Mouse (Mus musculus) embryonic facial prominence, embryonic 12.5 days (tissue): Measurements from ENCODE around the gene Ccdc187. TPM values are rescaled to one million over a fixed set of nuclear protein-coding genes. Genes with fewer than 3 reads are reported as not detected.

Source experiments
- ATAC-seq: fragments of 200-750 bp; cut with Nextera tagmentation; 2 replicates; pipeline ENCODE4 v1.8.0; 2017; ENCODE audit not compliant: insufficient number of reproducible peaks, insufficient read depth, low FRiP score, low TSS enrichment
- H3K27ac ChIP-seq: fragments of 300-500 bp; sonication (generic); 2 replicates; pipeline ENCODE4 v1.5.1; 2016; ENCODE audit warnings: mild to moderate bottlenecking
- H3K27me3 ChIP-seq: fragments of 300-500 bp; sonication (generic); 2 replicates; pipeline ENCODE4 v1.6.1; 2016; ENCODE audit warnings: mild to moderate bottlenecking, moderate library complexity
- H3K36me3 ChIP-seq: fragments of 300-500 bp; sonication (generic); 2 replicates; pipeline ENCODE4 v1.6.1; 2016; ENCODE audit warnings: mild to moderate bottlenecking
- H3K4me1 ChIP-seq: fragments of 300-500 bp; sonication (generic); 2 replicates; pipeline ENCODE4 v1.6.1; 2016
- H3K4me2 ChIP-seq: fragments of 300-500 bp; sonication (generic); replicated peaks from 2 replicates; pipeline ENCODE4 v1.6.1; 2016; ENCODE audit warnings: mild to moderate bottlenecking, moderate library complexity
- H3K4me3 ChIP-seq: fragments of 300-500 bp; sonication (generic); 2 replicates; pipeline ENCODE4 v1.5.1; 2016; ENCODE audit warnings: mild to moderate bottlenecking
- H3K9ac ChIP-seq: fragments of 300-500 bp; sonication (generic); 2 replicates; pipeline ENCODE4 v1.6.1; 2016; ENCODE audit warnings: mild to moderate bottlenecking, moderate library complexity
- H3K9me3 ChIP-seq: fragments of 300-500 bp; sonication (generic); 2 replicates; pipeline ENCODE4 v1.6.1; 2016; ENCODE audit warnings: mild to moderate bottlenecking, moderate library complexity
- whole genome bisulfite sequencing: fragments of 180-500 bp; shearing (Covaris S2); methylation state at CpG from one replicate; pipeline ENCODE4 v1.1.7; 2016; 5-methylcytosine and 5-hydroxymethylcytosine counted together
- polyA plus RNA-seq: library from polyadenylated mRNA; unstranded; fragments of >200 nt; fragmentation: Nextera tagmentation; extraction: Ambion mirVana; gene quantifications from 2 replicates; pipeline ENCODE4 v1.2.1, GENCODE M21; 2016

Gene Ccdc187
- polyA plus RNA-seq, 1 experiment from 2014 or later: 0.18 TPM

- WGBS: 22% methylated on average over 13 of the region's 13 CpGs
- H3K27me3 ChIP-seq: no peaks in the 10 kb centered on the region
- peak overlapping the region; percentile 94 for H3K27ac ChIP-seq
- no peaks in the 10 kb centered on the region for H3K36me3 ChIP-seq
- H3K9me3 ChIP-seq: no peaks in the 10 kb centered on the region
- peaks cover 56% of the 10 kb centered on the region for H3K4me1 ChIP-seq
- no peak for ATAC-seq
- H3K4me2 ChIP-seq: peak overlapping the region; percentile 88
- peak overlapping the region; percentile 90 for H3K9ac ChIP-seq
- H3K4me3 ChIP-seq: peak overlapping the region; percentile 67
These were observed 20.1 kb upstream of the Ccdc187 start for GRCm38 (mm10) chr2:26314281-26315071.

GRCm38 (mm10) chr2:26313394-26313793 lies 19.0 kb upstream of the Ccdc187 start:
- Histone ChIP-seq H3K4me3 (no peak overlapping the region), H3K27me3 (no peaks in the 10 kb centered on the region), H3K9me3 (no peaks in the 10 kb centered on the region), H3K27ac (peak overlapping the region; percentile 94), H3K36me3 (no peaks in the 10 kb centered on the region), H3K9ac (no peak overlapping the region), H3K4me1 (peaks cover 53% of the 10 kb centered on the region), H3K4me2 (no peak overlapping the region)
- ATAC-seq: no peak
- 88% methylated on average over 1 of the region's 1 CpGs for WGBS

- peak overlapping the region; percentile 94; the same call in 1 of the 2 replicates for H3K27ac ChIP-seq
- WGBS: 64% methylated on average over 2 of the region's 2 CpGs
- H3K27me3 ChIP-seq: no peaks in the 10 kb centered on the region
- no peak overlapping the region for H3K4me3 ChIP-seq
- H3K9ac ChIP-seq: no peak overlapping the region
- no peak overlapping the region for H3K4me2 ChIP-seq
- peaks cover 47% of the 10 kb centered on the region for H3K4me1 ChIP-seq
- no peak for ATAC-seq
- no peaks in the 10 kb centered on the region for H3K36me3 ChIP-seq
- no peaks in the 10 kb centered on the region for H3K9me3 ChIP-seq
These were observed 18.5 kb upstream of the Ccdc187 start for GRCm38 (mm10) chr2:26312812-26313211.

- H3K9me3 ChIP-seq: no peaks in the 10 kb centered on the region
- H3K27me3 ChIP-seq: no peaks in the 10 kb centered on the region
- peaks cover 38% of the 10 kb centered on the region for H3K4me1 ChIP-seq
- H3K27ac ChIP-seq: no peak overlapping the region
- WGBS: 73% methylated on average over 5 of the region's 5 CpGs
- H3K36me3 ChIP-seq: no peaks in the 10 kb centered on the region
- no peak overlapping the region for H3K4me2 ChIP-seq
- ATAC-seq: no peak
- no peak overlapping the region for H3K9ac ChIP-seq
- no peak overlapping the region for H3K4me3 ChIP-seq
These were observed 17.6 kb upstream of the Ccdc187 start for GRCm38 (mm10) chr2:26311936-26312335.

- Histone ChIP-seq H3K4me2 (peak overlapping the region; percentile 20), H3K4me1 (peaks cover 28% of the 10 kb centered on the region), H3K36me3 (no peaks in the 10 kb centered on the region), H3K9me3 (no peaks in the 10 kb centered on the region), H3K4me3 (no peak overlapping the region), H3K27me3 (no peaks in the 10 kb centered on the region), H3K27ac (peak overlapping the region; percentile 92), H3K9ac (no peak overlapping the region)
- 5% methylated on average over 10 of the region's 10 CpGs for WGBS
- peak; percentile 84; the same call in 1 of the 2 replicates for ATAC-seq
These were observed 15.4 kb upstream of the Ccdc187 start for GRCm38 (mm10) chr2:26309739-26310138.

GRCm38 (mm10) chr2:26306702-26307101 lies 12.3 kb upstream of the Ccdc187 start:
- WGBS: 90% methylated on average over 3 of the region's 3 CpGs
- no peaks in the 10 kb centered on the region for H3K27me3 ChIP-seq
- H3K9me3 ChIP-seq: no peaks in the 10 kb centered on the region
- H3K27ac ChIP-seq: no peak overlapping the region
- ATAC-seq: no peak
- H3K4me3 ChIP-seq: no peak overlapping the region
- H3K4me1 ChIP-seq: peaks cover 19% of the 10 kb centered on the region
- no peak overlapping the region for H3K9ac ChIP-seq
- no peak overlapping the region for H3K4me2 ChIP-seq
- no peaks in the 10 kb centered on the region for H3K36me3 ChIP-seq

GRCm38 (mm10) chr2:26305555-26305954 lies 11.2 kb upstream of the Ccdc187 start:
- Histone ChIP-seq H3K27me3 (no peaks in the 10 kb centered on the region), H3K36me3 (no peaks in the 10 kb centered on the region), H3K9ac (no peak overlapping the region), H3K4me2 (no peak overlapping the region), H3K9me3 (no peaks in the 10 kb centered on the region), H3K4me3 (no peak overlapping the region), H3K4me1 (peaks cover 16% of the 10 kb centered on the region), H3K27ac (no peak overlapping the region)
- ATAC-seq: no peak
- WGBS: 76% methylated on average over 2 of the region's 2 CpGs

- no peak overlapping the region for H3K4me2 ChIP-seq
- no peak for ATAC-seq
- 0 out of 2 replicates have a peak, but pooled peaks cover 9% of the 10 kb centered on the region for H3K4me1 ChIP-seq
- H3K36me3 ChIP-seq: no peaks in the 10 kb centered on the region
- no peaks in the 10 kb centered on the region for H3K9me3 ChIP-seq
- WGBS: 78% methylated on average over 1 of the region's 1 CpGs
- H3K27ac ChIP-seq: no peak overlapping the region
- no peak overlapping the region for H3K9ac ChIP-seq
- peaks cover 5% of the 10 kb centered on the region for H3K27me3 ChIP-seq
- no peak overlapping the region for H3K4me3 ChIP-seq
These were observed 10.4 kb upstream of the Ccdc187 start for GRCm38 (mm10) chr2:26304711-26305110.

- no peak overlapping the region for H3K4me2 ChIP-seq
- H3K4me1 ChIP-seq: peaks cover 18% of the 10 kb centered on the region; the same call in 1 of the 2 replicates
- H3K9me3 ChIP-seq: no peaks in the 10 kb centered on the region
- H3K9ac ChIP-seq: no peak overlapping the region
- no peaks in the 10 kb centered on the region for H3K36me3 ChIP-seq
- peaks cover 12% of the 10 kb centered on the region for H3K27me3 ChIP-seq
- WGBS: 86% methylated on average over 10 of the region's 10 CpGs
- no peak overlapping the region for H3K27ac ChIP-seq
- no peak overlapping the region for H3K4me3 ChIP-seq
- no peak for ATAC-seq
These were observed 7.7 kb upstream of the Ccdc187 start for GRCm38 (mm10) chr2:26302005-26302503.

- H3K9ac ChIP-seq: no peak overlapping the region
- H3K4me1 ChIP-seq: peaks cover 21% of the 10 kb centered on the region; the same call in 1 of the 2 replicates
- no peaks in the 10 kb centered on the region for H3K36me3 ChIP-seq
- H3K27ac ChIP-seq: no peak overlapping the region
- H3K9me3 ChIP-seq: no peaks in the 10 kb centered on the region
- no peak overlapping the region for H3K4me3 ChIP-seq
- peaks cover 12% of the 10 kb centered on the region for H3K27me3 ChIP-seq
- no peak overlapping the region for H3K4me2 ChIP-seq
- 1% methylated on average over 3 of the region's 3 CpGs for WGBS
- 0 out of 2 replicates have a peak, but pooled peaks have one; percentile 8 for ATAC-seq
These were observed 6.4 kb upstream of the Ccdc187 start for GRCm38 (mm10) chr2:26300808-26301174.

- ATAC-seq: 0 out of 2 replicates have a peak, but pooled peaks have one; percentile 24
- H3K9me3 ChIP-seq: no peaks in the 10 kb centered on the region
- no peaks in the 10 kb centered on the region for H3K36me3 ChIP-seq
- WGBS: 44% methylated on average over 5 of the region's 5 CpGs
- H3K4me1 ChIP-seq: peaks cover 21% of the 10 kb centered on the region; the same call in 1 of the 2 replicates
- H3K27me3 ChIP-seq: peaks cover 12% of the 10 kb centered on the region
- H3K4me2 ChIP-seq: no peak overlapping the region
- H3K9ac ChIP-seq: no peak overlapping the region
- no peak overlapping the region for H3K4me3 ChIP-seq
- H3K27ac ChIP-seq: no peak overlapping the region
These were observed 5.9 kb upstream of the Ccdc187 start for GRCm38 (mm10) chr2:26300161-26300807.

GRCm38 (mm10) chr2:26299336-26299735 lies 5.0 kb upstream of the Ccdc187 start:
- WGBS: 33% methylated on average over 7 of the region's 7 CpGs
- no peak overlapping the region for H3K4me3 ChIP-seq
- H3K4me2 ChIP-seq: no peak overlapping the region
- peaks cover 21% of the 10 kb centered on the region; the same call in 1 of the 2 replicates for H3K4me1 ChIP-seq
- H3K9ac ChIP-seq: no peak overlapping the region
- no peaks in the 10 kb centered on the region for H3K9me3 ChIP-seq
- peak overlapping the region; percentile 52; the same call in 1 of the 2 replicates for H3K27ac ChIP-seq
- no peaks in the 10 kb centered on the region for H3K36me3 ChIP-seq
- ATAC-seq: no peak
- H3K27me3 ChIP-seq: peaks cover 12% of the 10 kb centered on the region
